Mouse (Mus musculus): Measurements from ENCODE around the gene Angptl8. TPM values are rescaled to one million over a fixed set of nuclear protein-coding genes. Genes with fewer than 3 reads are reported as not detected.

Gene Angptl8
- 25.8 and 30.4 TPM in 2 replicates for polyA plus RNA-seq (2012; rRNA removed)

GRCm38 (mm10) chr9:21835258-21835912, at the start of gene Angptl8:
TSS of gene Angptl8 (plus strand) at chr9:21835510.

GRCm38 (mm10) chr9:21798345-21799009, 36.8 kb upstream of the Angptl8 start, which contains the start of gene Kank2:
TSS of gene Kank2 (minus strand) at chr9:21798744.

DNA sequence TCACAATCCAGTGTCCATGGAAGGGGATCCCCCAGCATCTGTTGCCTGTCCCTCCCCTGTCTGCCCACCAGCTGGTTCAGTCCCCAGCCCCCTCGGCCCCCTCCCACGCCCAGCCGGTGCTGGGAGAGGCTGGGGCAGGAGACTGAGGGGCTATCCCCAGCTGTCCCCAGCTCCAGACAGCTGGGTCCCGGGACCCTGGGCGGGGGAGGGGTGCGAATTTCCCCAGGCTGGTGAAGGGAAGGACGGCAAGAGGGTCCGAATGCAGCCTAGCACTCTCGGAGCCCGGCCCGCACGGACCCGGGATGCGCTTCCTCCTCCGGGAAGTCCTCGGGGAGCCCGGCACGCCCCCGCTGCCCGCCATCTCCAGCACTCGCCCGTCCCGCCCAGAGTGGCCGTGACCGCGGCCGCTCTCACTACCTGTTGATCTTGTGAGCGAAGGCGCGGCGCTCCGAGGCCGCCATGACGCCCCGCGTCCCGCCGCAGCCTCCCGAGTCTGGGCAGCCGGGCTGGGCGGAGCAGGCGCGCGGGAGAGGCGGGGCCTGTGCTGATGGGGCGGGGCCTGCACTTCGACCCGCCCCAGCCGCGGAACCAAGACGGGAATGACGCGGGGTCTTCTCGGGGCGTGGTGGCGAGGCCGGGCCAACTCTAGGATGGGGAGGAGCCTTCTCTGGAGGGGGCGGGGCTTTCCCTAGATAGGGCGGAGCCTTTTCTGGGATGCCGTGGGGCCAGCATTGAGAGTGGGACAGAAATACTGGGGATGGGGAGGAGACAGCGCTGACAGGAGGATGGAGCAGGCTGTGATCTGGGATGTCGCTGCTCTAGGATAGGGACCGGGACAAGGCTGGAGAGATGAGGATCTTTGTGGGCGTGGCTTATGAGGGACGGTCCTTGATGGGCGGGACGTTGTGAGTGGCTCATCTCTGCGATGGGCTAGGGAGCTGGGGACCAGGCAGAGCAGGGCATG, 17.1 kb downstream of the Angptl8 start, which contains the start of gene Dock6:
Gene Dock6 (minus strand): TSS at position 508 of the 964 bp plus-strand sequence.

Other genes starting within 250 kb of the Angptl8 start
- gene Timm29, start 242.8 kb upstream of the Angptl8 start, polyA plus RNA-seq (2012; rRNA removed): 39.8 and 49.5 TPM in 2 replicates
- gene Yipf2, start 242.7 kb upstream of the Angptl8 start, polyA plus RNA-seq (2012; rRNA removed): 68.8 and 69.2 TPM in 2 replicates
- gene Smarca4, start 219.3 kb upstream of the Angptl8 start, polyA plus RNA-seq (2012; rRNA removed): 71.6 and 79.7 TPM in 2 replicates
- 70.7 and 74.7 TPM in 2 replicates for gene Ldlr, start 112.0 kb upstream of the Angptl8 start, polyA plus RNA-seq (2012; rRNA removed)
- 26.6 and 31.0 TPM in 2 replicates for gene Spc24, start 75.2 kb upstream of the Angptl8 start, polyA plus RNA-seq (2012; rRNA removed)
- 148 and 186 TPM in 2 replicates for gene Kank2, start 36.8 kb upstream of the Angptl8 start, polyA plus RNA-seq (2012; rRNA removed)
- 151 and 170 TPM in 2 replicates for gene Dock6, start 17.1 kb downstream of the Angptl8 start, polyA plus RNA-seq (2012; rRNA removed)
- 49.3 and 63.0 TPM in 2 replicates for gene Rab3d, start 82.7 kb downstream of the Angptl8 start, polyA plus RNA-seq (2012; rRNA removed)
- gene Ccdc159, start 92.0 kb downstream of the Angptl8 start, polyA plus RNA-seq (2012; rRNA removed): 8.4 and 9.9 TPM in 2 replicates
- 179 and 191 TPM in 2 replicates for gene Tmem205, start 92.0 kb downstream of the Angptl8 start, polyA plus RNA-seq (2012; rRNA removed)
- 48.0 and 52.6 TPM in 2 replicates for gene Plppr2, start 101.5 kb downstream of the Angptl8 start, polyA plus RNA-seq (2012; rRNA removed)
- gene Swsap1, start 120.2 kb downstream of the Angptl8 start, polyA plus RNA-seq (2012; rRNA removed): 7.1 and 11.2 TPM in 2 replicates
- gene Epor, start 128.0 kb downstream of the Angptl8 start, polyA plus RNA-seq (2012; rRNA removed): 3.1 and 3.4 TPM in 2 replicates
- gene Rgl3, start 153.9 kb downstream of the Angptl8 start, polyA plus RNA-seq (2012; rRNA removed): 40.1 and 43.7 TPM in 2 replicates
- gene Ccdc151, start 167.1 kb downstream of the Angptl8 start, polyA plus RNA-seq (2012; rRNA removed): 3.5 and 4.3 TPM in 2 replicates
- 129 and 142 TPM in 2 replicates for gene Prkcsh, start 167.3 kb downstream of the Angptl8 start, polyA plus RNA-seq (2012; rRNA removed)
- 0.69 and 1.1 TPM in 2 replicates for gene Elavl3, start 216.5 kb downstream of the Angptl8 start, polyA plus RNA-seq (2012; rRNA removed)
- gene Gm49318, start 235.7 kb downstream of the Angptl8 start, polyA plus RNA-seq (2012; rRNA removed): not detected in 2 replicates
- gene Zfp653, start 235.9 kb downstream of the Angptl8 start, polyA plus RNA-seq (2012; rRNA removed): 42.8 and 46.1 TPM in 2 replicates
- gene Ecsit, start 249.9 kb downstream of the Angptl8 start, polyA plus RNA-seq (2012; rRNA removed): 40.6 and 44.4 TPM in 2 replicates